Mouse (Mus musculus) olfactory bulb, adult 2 months (tissue): Measurements from ENCODE around the gene Efcab6. TPM values are rescaled to one million over a fixed set of nuclear protein-coding genes. Genes with fewer than 3 reads are reported as not detected.

ENCODE experiments used
- H3K27ac ChIP-seq: fragments of 200-500 bp; 2 replicates; pipeline ENCODE4 v1.5.1; 2012; ENCODE audit warnings: low read depth, low read length; ENCODE audit not compliant: insufficient read depth
- H3K4me1 ChIP-seq: fragments of 200-500 bp; 2 replicates; pipeline ENCODE4 v1.6.1; 2012; ENCODE audit warnings: low read length; ENCODE audit not compliant: control insufficient read depth, insufficient read depth
- H3K4me3 ChIP-seq: fragments of 200-500 bp; 2 replicates; pipeline ENCODE4 v1.5.1; 2012; ENCODE audit warnings: mild to moderate bottlenecking, low read depth, low read length, moderate library complexity; ENCODE audit not compliant: insufficient read depth
- CTCF ChIP-seq: fragments of 200-500 bp; IDR thresholded peaks from 2 replicates; pipeline ENCODE4 v1.5.1; 2012; ENCODE audit warnings: low read depth, mild to moderate bottlenecking, low read length, moderate library complexity; ENCODE audit not compliant: insufficient read depth
- POLR2A ChIP-seq: fragments of 200-500 bp; IDR thresholded peaks from 2 replicates; pipeline ENCODE4 v1.6.1; 2012; ENCODE audit warnings: mild to moderate bottlenecking, low read depth, low read length, moderate library complexity; ENCODE audit not compliant: insufficient read depth
- WGBS: fragments of 180-500 bp; shearing (Covaris S2); methylation state at CpG from one replicate; pipeline ENCODE4 v1.1.7; 2018; 5-methylcytosine and 5-hydroxymethylcytosine counted together
- polyA plus RNA-seq: library from polyadenylated mRNA; stranded (reverse); fragments of >200 nt; gene quantifications from 2 replicates; pipeline ENCODE4 v1.2.4, GENCODE M21; 2012; ENCODE audit warnings: low replicate concordance; ENCODE audit not compliant: missing spikeins, insufficient read depth, insufficient read length

Gene Efcab6
- polyA plus RNA-seq, 1 experiment, result not detected

GRCm38 (mm10) chr15:83936506-83936905, 128.7 kb downstream of the Efcab6 start:
- Histone ChIP-seq H3K4me1 (peaks cover 4% of the 10 kb centered on the region; the same call in 1 of the 2 replicates), H3K27ac (no peak overlapping the region), H3K4me3 (no peak overlapping the region)
- WGBS, result 92% methylated on average over 4 of the region's 4 CpGs
- TF ChIP-seq POLR2A, result no peak
- no peak for TF ChIP-seq CTCF

- no peak overlapping the region for H3K4me3 ChIP-seq
- no peak overlapping the region for H3K27ac ChIP-seq
- TF ChIP-seq POLR2A (no peak), CTCF (no peak)
- H3K4me1 ChIP-seq, result peaks cover 1% of the 10 kb centered on the region; the same call in 1 of the 2 replicates
- 91% methylated on average over 2 of the region's 2 CpGs for WGBS
Measured at GRCm38 (mm10) chr15:83934816-83935215, 130.4 kb downstream of the Efcab6 start.

- H3K4me3 ChIP-seq, result no peak overlapping the region
- H3K4me1 ChIP-seq, result no peaks in the 10 kb centered on the region
- TF ChIP-seq POLR2A (no peak), CTCF (no peak)
- no peak overlapping the region for H3K27ac ChIP-seq
- WGBS, result 73% methylated on average over 3 of the region's 3 CpGs
Measured at GRCm38 (mm10) chr15:83925338-83925737, 139.8 kb downstream of the Efcab6 start.

- WGBS, result 63% methylated on average over 4 of the region's 4 CpGs
- TF ChIP-seq CTCF (no peak), POLR2A (no peak)
- no peak overlapping the region for H3K4me3 ChIP-seq
- H3K4me1 ChIP-seq, result no peaks in the 10 kb centered on the region
- no peak overlapping the region for H3K27ac ChIP-seq
Measured at GRCm38 (mm10) chr15:83924656-83925055, 140.5 kb downstream of the Efcab6 start.

- TF ChIP-seq CTCF (no peak), POLR2A (no peak)
- no peak overlapping the region for H3K27ac ChIP-seq
- no peak overlapping the region for H3K4me3 ChIP-seq
- WGBS, result 94% methylated on average over 10 of the region's 10 CpGs
- H3K4me1 ChIP-seq, result no peaks in the 10 kb centered on the region
Measured at GRCm38 (mm10) chr15:83915376-83915775, 149.8 kb downstream of the Efcab6 start.

- H3K4me1 ChIP-seq, result no peaks in the 10 kb centered on the region
- no peak overlapping the region for H3K4me3 ChIP-seq
- no peak overlapping the region for H3K27ac ChIP-seq
- TF ChIP-seq POLR2A, result no peak
- TF ChIP-seq CTCF, result peak; percentile 39; the same call in 1 of the 2 replicates
- 72% methylated on average over 14 of the region's 14 CpGs for WGBS
Measured at GRCm38 (mm10) chr15:83913028-83913714, 152.0 kb downstream of the Efcab6 start.

- WGBS, result 60% methylated on average over 13 of the region's 13 CpGs
- Histone ChIP-seq H3K4me3 (no peak overlapping the region), H3K27ac (no peak overlapping the region), H3K4me1 (peaks cover 16% of the 10 kb centered on the region)
- TF ChIP-seq POLR2A (no peak), CTCF (no peak)
Measured at GRCm38 (mm10) chr15:83906472-83906871, 158.7 kb downstream of the Efcab6 start.

GRCm38 (mm10) chr15:83897286-83897685, 167.9 kb downstream of the Efcab6 start:
- H3K27ac ChIP-seq, result no peak overlapping the region
- peaks cover 25% of the 10 kb centered on the region for H3K4me1 ChIP-seq
- H3K4me3 ChIP-seq, result no peak overlapping the region
- 17% methylated on average over 9 of the region's 9 CpGs for WGBS
- no peak for TF ChIP-seq CTCF
- TF ChIP-seq POLR2A, result no peak

GRCm38 (mm10) chr15:83896011-83896410, 169.2 kb downstream of the Efcab6 start:
- 59% methylated on average over 9 of the region's 9 CpGs for WGBS
- TF ChIP-seq CTCF (no peak), POLR2A (no peak)
- Histone ChIP-seq H3K4me3 (no peak overlapping the region), H3K4me1 (peaks cover 17% of the 10 kb centered on the region), H3K27ac (no peak overlapping the region)
